Mouse (Mus musculus) adipocyte (in vitro differentiated cells): ENCODE measurements around the gene Cdk15.

Experiments used
- DNase-seq: peaks from one replicate; pipeline ENCODE4 v3.0.0-alpha.2; 2016; ENCODE audit warnings: low spot score

The Cdk15 gene

GRCm38 (mm10) chr1:59377312-59377711 is 120.6 kb downstream of the Cdk15 start:
- no peak for DNase-seq

DNA sequence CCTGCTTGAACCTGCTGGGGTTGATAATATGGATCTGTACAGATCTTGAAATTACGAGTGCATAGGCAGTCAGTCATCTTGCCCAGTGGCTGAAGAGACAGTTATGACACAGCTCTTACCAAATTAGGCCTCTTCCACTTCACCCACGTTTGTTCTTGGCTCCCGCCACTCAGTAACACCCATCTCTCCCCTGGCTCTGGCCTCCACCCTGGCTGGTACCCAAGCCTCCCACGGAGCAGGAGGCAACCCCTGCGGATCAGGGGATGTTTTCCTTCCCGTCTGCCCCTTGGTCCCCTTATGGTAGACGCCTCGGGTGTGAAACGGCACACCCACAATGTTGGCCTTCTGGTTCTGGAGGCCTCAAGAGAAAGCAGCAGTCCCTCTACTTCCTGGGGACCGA is 124.2 kb downstream of the Cdk15 start:
- peak; percentile 24 for DNase-seq

GRCm38 (mm10) chr1:59381483-59381882 is 124.8 kb downstream of the Cdk15 start:
- DNase-seq, result no peak

- no peak for DNase-seq
Observed at GRCm38 (mm10) chr1:59382516-59382915, 125.8 kb downstream of the Cdk15 start.

- DNase-seq, result peak; percentile 24
Observed at GRCm38 (mm10) chr1:59383049-59383610, 126.4 kb downstream of the Cdk15 start.

DNA sequence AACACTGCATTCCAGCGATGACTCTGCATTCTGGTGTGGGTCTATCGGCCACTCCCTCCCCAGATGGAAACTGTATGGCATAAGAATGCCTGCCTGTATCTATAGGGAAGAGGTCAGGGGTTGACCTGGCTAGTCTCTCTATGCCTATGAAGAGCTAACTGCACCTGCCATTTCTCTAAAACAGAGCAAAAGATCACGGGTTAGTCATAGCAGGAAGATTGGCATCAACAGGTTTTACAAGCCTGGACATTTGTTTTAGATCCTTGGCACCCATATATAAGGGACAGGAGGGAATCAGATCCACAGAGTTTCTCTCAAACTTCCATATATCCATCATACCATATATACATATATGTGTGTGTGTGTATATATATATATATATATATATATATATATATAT is 127.7 kb downstream of the Cdk15 start:
- no peak for DNase-seq

GRCm38 (mm10) chr1:59385641-59386040 is 128.9 kb downstream of the Cdk15 start:
- DNase-seq, result no peak

- peak; percentile 8 for DNase-seq
Observed at GRCm38 (mm10) chr1:59387542-59388314, 131.0 kb downstream of the Cdk15 start.

- no peak for DNase-seq
Observed at GRCm38 (mm10) chr1:59389181-59389580, 132.5 kb downstream of the Cdk15 start.

DNA sequence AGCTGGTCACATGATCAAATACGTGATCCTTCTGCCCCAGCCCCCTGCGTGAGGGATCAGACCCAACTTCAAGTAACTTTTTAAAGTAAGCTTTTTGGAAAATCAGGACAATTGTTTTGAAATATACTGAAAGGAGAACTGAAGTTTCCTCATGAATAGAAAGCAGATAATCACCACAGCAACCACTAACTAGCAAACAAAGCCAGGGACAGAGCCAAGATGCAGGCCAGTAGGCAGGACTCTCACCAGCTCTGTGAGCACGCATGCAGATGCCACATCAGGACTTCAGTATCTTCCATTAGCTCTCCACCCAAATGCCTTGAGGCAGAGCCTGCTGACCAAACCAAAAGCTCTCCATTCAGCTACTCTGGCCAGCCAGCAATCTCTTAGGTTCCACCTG is 135.0 kb downstream of the Cdk15 start:
- peak; percentile 14 for DNase-seq

GRCm38 (mm10) chr1:59394072-59394471 is 137.4 kb downstream of the Cdk15 start:
- no peak for DNase-seq

GRCm38 (mm10) chr1:59394616-59395015 is 137.9 kb downstream of the Cdk15 start:
- no peak for DNase-seq

- DNase-seq, result no peak
Observed at GRCm38 (mm10) chr1:59395992-59396391, 139.3 kb downstream of the Cdk15 start.

DNA sequence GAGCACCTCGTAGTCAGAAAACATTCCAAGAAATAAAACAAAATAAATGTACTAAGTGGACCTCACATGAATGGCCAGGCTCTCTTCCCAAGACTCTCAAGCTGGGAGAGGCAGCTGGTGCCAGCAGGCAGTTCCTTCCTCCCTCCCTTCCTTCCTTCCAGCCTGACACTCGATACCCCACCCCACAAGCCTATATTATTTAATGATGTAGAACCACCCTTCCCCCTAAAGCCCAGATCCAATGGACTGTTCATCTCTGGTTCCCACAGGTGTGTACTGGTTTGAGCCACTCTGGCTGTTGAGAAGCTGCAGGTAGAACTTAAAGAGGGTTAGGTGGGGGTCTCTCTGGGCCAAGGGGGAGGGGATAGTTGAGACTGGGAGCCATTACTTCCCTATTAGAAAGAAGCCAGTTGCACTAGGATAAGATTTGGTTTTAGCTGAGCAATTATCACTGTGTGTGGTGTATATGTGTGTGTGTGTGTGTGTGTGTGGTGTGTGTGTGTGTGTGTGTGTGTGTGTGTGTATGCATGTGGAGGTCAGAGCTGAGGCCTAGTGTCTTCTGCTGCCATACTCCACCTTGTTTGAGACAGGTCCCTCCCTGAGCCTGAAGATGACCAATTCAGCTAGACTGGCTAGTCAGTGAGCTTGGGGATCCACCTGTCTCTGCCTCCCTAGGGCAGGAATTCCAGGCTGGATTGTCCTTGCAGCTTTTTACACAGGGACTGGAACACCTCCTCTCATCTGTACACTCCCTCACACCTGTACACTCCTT is 143.0 kb downstream of the Cdk15 start:
- no peak for DNase-seq

DNA sequence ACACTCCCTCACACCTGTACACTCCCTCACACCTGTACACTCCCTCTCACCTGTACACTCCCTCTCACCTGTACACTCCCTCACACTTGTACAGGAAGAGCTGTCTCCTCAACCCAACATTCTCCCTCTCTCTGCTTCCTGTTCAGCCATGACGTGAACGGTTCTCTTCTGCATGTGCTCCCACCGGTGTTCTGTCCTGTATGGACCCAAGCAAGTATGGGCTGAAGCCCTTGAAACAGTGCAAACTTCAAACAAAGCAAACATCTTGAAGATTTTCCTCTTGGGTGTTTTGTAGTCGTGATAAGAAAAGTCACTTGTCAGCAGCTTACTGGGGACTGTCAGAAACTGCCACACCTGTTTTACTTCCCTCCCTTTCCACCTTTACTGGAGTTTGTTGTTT is 144.5 kb downstream of the Cdk15 start:
- no peak for DNase-seq
